9 mouse cellular contexts compared by ENCODE assay signal in genomic region chr15:9463521-9464027, GRCm38 (mm10). TPM values are rescaled to one million over a fixed set of nuclear protein-coding genes. Genes with fewer than 3 reads are reported as not detected.
DNase-seq lines count a peak whose midpoint lies in the region; ATAC-seq lines count a peak whose summit lies in the region.
"Had no signal": no experiment of that assay in that cellular context is flagged by ENCODE, and none has a peak within 500 bp of the region (broad histone marks: within the 10 kb centered on the region; RNA-seq: fewer than 3 reads in every experiment).

No protein-coding gene starts in this region.

- H3K9me3 ChIP-seq in heart, embryonic 15.5 days (replicated peaks), result no peaks in the 10 kb centered on the region
- H3K9me3 ChIP-seq in hindbrain, embryonic 11.5 days (ENCODE audit: control insufficient read depth, low read length), result no peaks in the 10 kb centered on the region
- no peaks in the 10 kb centered on the region for H3K9me3 ChIP-seq in hindbrain, embryonic 13.5 days

- peak; percentile 69 for DNase-seq in heart, adult 11 months
- no peak for DNase-seq in heart, postnatal 14 days
- peak; percentile 56 for DNase-seq in ES-CJ7 (ENCODE audit: low read depth, low spot score)
- DNase-seq in naive thymus-derived CD4-positive, alpha-beta T cell, adult 2 months (ENCODE audit: low read depth), result peak; percentile 43
- no peak for DNase-seq in hindbrain, embryonic 11.5 days (ENCODE audit: low spot score)
- DNase-seq in kidney, postnatal 25 days, result no peak
- DNase-seq: cerebellum, postnatal 14 days had no signal

- no peaks in the 10 kb centered on the region for H3K36me3 ChIP-seq in heart, embryonic 15.5 days
- H3K36me3 ChIP-seq in hindbrain, embryonic 11.5 days (ENCODE audit: control insufficient read depth, insufficient read depth, low read length), result no peaks in the 10 kb centered on the region
- no peaks in the 10 kb centered on the region for H3K36me3 ChIP-seq in hindbrain, embryonic 13.5 days

- peaks cover 6% of the 10 kb centered on the region for H3K4me1 ChIP-seq in heart, embryonic 15.5 days (replicated peaks)
- no peaks in the 10 kb centered on the region for H3K4me1 ChIP-seq in hindbrain, embryonic 11.5 days (replicated peaks; ENCODE audit: control insufficient read depth, insufficient read depth, low read length)
- H3K4me1 ChIP-seq in hindbrain, embryonic 13.5 days (replicated peaks), result no peaks in the 10 kb centered on the region

- 28% methylated on average over 7 of the region's 7 CpGs for WGBS in heart, embryonic 15.5 days
- 56% methylated on average over 7 of the region's 7 CpGs for WGBS in hindbrain, embryonic 11.5 days
- WGBS in hindbrain, embryonic 13.5 days, result 76% methylated on average over 7 of the region's 7 CpGs

- H3K9ac ChIP-seq in heart, embryonic 15.5 days, result no peak overlapping the region
- H3K9ac ChIP-seq in hindbrain, embryonic 11.5 days (ENCODE audit: low read depth, low read length), result no peak overlapping the region
- H3K9ac ChIP-seq in hindbrain, embryonic 13.5 days, result no peak overlapping the region

- ATAC-seq in heart, embryonic 15.5 days (replicated peaks; ENCODE audit: insufficient number of reproducible peaks, insufficient read depth, low FRiP score, low read depth), result 0 out of 2 replicates have a peak, but pooled peaks have one; percentile 47
- ATAC-seq in hindbrain, embryonic 11.5 days (ENCODE audit: low FRiP score), result no peak
- ATAC-seq in hindbrain, embryonic 13.5 days (ENCODE audit: low FRiP score), result no peak

- H3K27ac ChIP-seq in heart, embryonic 15.5 days, result peak overlapping the region; percentile 27; the same call in 1 of the 2 replicates
- no peak overlapping the region for H3K27ac ChIP-seq in hindbrain, embryonic 11.5 days (ENCODE audit: low read depth, low read length)
- H3K27ac ChIP-seq in hindbrain, embryonic 13.5 days, result no peak overlapping the region

- H3K27me3 ChIP-seq in heart, embryonic 15.5 days, result no peaks in the 10 kb centered on the region
- no peaks in the 10 kb centered on the region for H3K27me3 ChIP-seq in hindbrain, embryonic 11.5 days (ENCODE audit: control insufficient read depth, insufficient read depth, low read length)
- H3K27me3 ChIP-seq in hindbrain, embryonic 13.5 days, result no peaks in the 10 kb centered on the region

- no peak overlapping the region for H3K4me3 ChIP-seq in heart, embryonic 15.5 days
- H3K4me3 ChIP-seq in hindbrain, embryonic 11.5 days (ENCODE audit: low read depth, low read length), result no peak overlapping the region
- no peak overlapping the region for H3K4me3 ChIP-seq in hindbrain, embryonic 13.5 days

- intact Hi-C loops in heart, postnatal 14 days (cut with DNase I), result no loop called here

- 0 out of 2 replicates have a peak overlapping the region, but pooled peaks have one; percentile 13 for H3K4me2 ChIP-seq in heart, embryonic 15.5 days
- H3K4me2 ChIP-seq in hindbrain, embryonic 11.5 days (replicated peaks; ENCODE audit: low read depth, low read length), result no peak overlapping the region
- H3K4me2 ChIP-seq in hindbrain, embryonic 13.5 days, result no peak overlapping the region

RNA-seq across cellular contexts. Expression of gene Capsl, which starts 27.7 kb away (rescaled TPM):
- total RNA-seq in heart, postnatal 14 days (2021), result under 1 TPM in 1 of 2 experiments, not detected in 1; 0.48 TPM
- polyA plus RNA-seq in heart, embryonic 15.5 days (2015; fragmentation: Nextera tagmentation; extraction: Ambion mirVana), result 0.67 and 1.6 TPM in 2 replicates
- 3.1 TPM in 2 replicates for polyA plus RNA-seq in hindbrain, embryonic 11.5 days (2014; fragmentation: Nextera tagmentation; extraction: Ambion mirVana)
- 4.0 and 4.4 TPM in 2 replicates for polyA plus RNA-seq in hindbrain, embryonic 13.5 days (2015; fragmentation: Nextera tagmentation; extraction: Ambion mirVana)

Comparison
In these comparisons a context has a peak if more than half of its experiments do, and no peak if none do; other contexts are left out.
1. DNase-seq: peak in heart, adult 11 months (single experiment), ES-CJ7 (single experiment) and naive thymus-derived CD4-positive, alpha-beta T cell, adult 2 months (single experiment); none in heart, postnatal 14 days (0 of 2), hindbrain, embryonic 11.5 days (single experiment) and kidney, postnatal 25 days (0 of 2).